In the genomic region with DNA sequence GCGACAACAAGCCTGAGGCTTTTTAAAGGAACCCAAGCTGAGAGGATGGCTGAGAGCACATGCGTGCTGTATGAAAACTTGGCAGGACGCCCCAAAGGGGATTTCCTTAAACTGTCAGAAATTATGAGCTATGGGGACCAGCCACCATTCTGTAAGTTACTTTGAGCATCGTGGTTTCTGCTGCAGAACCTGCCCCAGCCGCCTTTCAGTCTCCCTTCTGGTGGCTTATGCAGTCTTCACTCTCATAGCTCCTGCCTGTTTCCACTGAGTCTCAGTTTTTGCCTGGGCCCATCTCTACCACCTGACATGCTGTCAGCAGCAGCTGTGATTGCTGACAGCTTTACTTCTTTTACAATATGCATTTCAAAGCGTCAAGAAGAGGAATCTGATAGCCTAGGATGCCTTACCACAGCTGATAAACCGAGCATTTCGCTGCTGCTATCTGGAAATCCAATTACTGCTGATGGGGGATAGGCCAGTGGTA, we compare ENCODE assay signal across 8 mouse cellular contexts. TPM values are rescaled to one million over a fixed set of nuclear protein-coding genes. Genes with fewer than 3 reads are reported as not detected.
DNase-seq lines count a peak whose midpoint lies in the region; ATAC-seq lines count a peak whose summit lies in the region.

No protein-coding gene starts in this region.

- peak overlapping the region; percentile 69 for H3K27ac ChIP-seq in forebrain, embryonic 15.5 days (replicated peaks)
- H3K27ac ChIP-seq in forebrain, embryonic 11.5 days (ENCODE audit: low read depth, low read length) = no peak overlapping the region
- peak overlapping the region; percentile 33; the same call in 1 of the 2 replicates for H3K27ac ChIP-seq in midbrain, embryonic 14.5 days (replicated peaks; ENCODE audit: low read depth, low read length)
- H3K27ac ChIP-seq in midbrain, embryonic 11.5 days (ENCODE audit: low read depth, low read length) = no peak overlapping the region; the same call in 1 of the 2 replicates
- H3K27ac ChIP-seq in midbrain, embryonic 16.5 days (ENCODE audit: low read length) = no peak overlapping the region

- H3K36me3 ChIP-seq in forebrain, embryonic 15.5 days = no peaks in the 10 kb centered on the region
- H3K36me3 ChIP-seq in forebrain, embryonic 11.5 days (ENCODE audit: control insufficient read depth, insufficient read depth, low read length) = no peaks in the 10 kb centered on the region
- no peaks in the 10 kb centered on the region for H3K36me3 ChIP-seq in midbrain, embryonic 14.5 days (ENCODE audit: control insufficient read depth, insufficient read depth, low read length)
- no peaks in the 10 kb centered on the region for H3K36me3 ChIP-seq in midbrain, embryonic 11.5 days (ENCODE audit: control insufficient read depth, insufficient read depth, low read length)
- no peaks in the 10 kb centered on the region for H3K36me3 ChIP-seq in midbrain, embryonic 16.5 days (ENCODE audit: control insufficient read depth, insufficient read depth, low read length)

- WGBS in forebrain, embryonic 15.5 days = 45% methylated on average over 8 of the region's 8 CpGs
- 73% methylated on average over 8 of the region's 8 CpGs for WGBS in forebrain, embryonic 11.5 days
- 59% methylated on average over 8 of the region's 8 CpGs for WGBS in midbrain, embryonic 14.5 days
- WGBS in midbrain, embryonic 11.5 days = 71% methylated on average over 8 of the region's 8 CpGs
- 47% methylated on average over 8 of the region's 8 CpGs for WGBS in midbrain, embryonic 16.5 days

- DNase-seq in forebrain, embryonic 11.5 days (ENCODE audit: low spot score) = no peak
- DNase-seq in midbrain, embryonic 14.5 days = peak; percentile 42
- no peak for DNase-seq in midbrain, embryonic 11.5 days (ENCODE audit: low spot score, missing footprints)
- no peak for DNase-seq in urinary bladder, postnatal 4 days (ENCODE audit: low spot score in 2 of 2)

- peaks cover 15% of the 10 kb centered on the region; the same call in 1 of the 2 replicates for H3K4me1 ChIP-seq in forebrain, embryonic 15.5 days
- H3K4me1 ChIP-seq in forebrain, embryonic 11.5 days (replicated peaks; ENCODE audit: control insufficient read depth, insufficient read depth, low read length) = no peaks in the 10 kb centered on the region
- no peaks in the 10 kb centered on the region for H3K4me1 ChIP-seq in midbrain, embryonic 14.5 days (ENCODE audit: control insufficient read depth, insufficient read depth, low read length)
- no peaks in the 10 kb centered on the region for H3K4me1 ChIP-seq in midbrain, embryonic 11.5 days (ENCODE audit: control insufficient read depth, insufficient read depth, low read length)
- H3K4me1 ChIP-seq in midbrain, embryonic 16.5 days (ENCODE audit: control insufficient read depth, insufficient read depth, low read length) = peaks cover 6% of the 10 kb centered on the region; the same call in 1 of the 2 replicates

- no peaks in the 10 kb centered on the region for H3K27me3 ChIP-seq in forebrain, embryonic 15.5 days
- H3K27me3 ChIP-seq in forebrain, embryonic 11.5 days (ENCODE audit: control insufficient read depth, insufficient read depth, low read length) = no peaks in the 10 kb centered on the region
- no peaks in the 10 kb centered on the region for H3K27me3 ChIP-seq in midbrain, embryonic 14.5 days (ENCODE audit: control insufficient read depth, insufficient read depth, low read length)
- H3K27me3 ChIP-seq in midbrain, embryonic 11.5 days (ENCODE audit: control insufficient read depth, insufficient read depth, low read length) = no peaks in the 10 kb centered on the region
- no peaks in the 10 kb centered on the region for H3K27me3 ChIP-seq in midbrain, embryonic 16.5 days (ENCODE audit: control insufficient read depth, insufficient read depth, low read depth, low read length)

- no peak overlapping the region for H3K9ac ChIP-seq in forebrain, embryonic 15.5 days (replicated peaks)
- no peak overlapping the region for H3K9ac ChIP-seq in forebrain, embryonic 11.5 days (ENCODE audit: low read length)
- H3K9ac ChIP-seq in midbrain, embryonic 14.5 days (replicated peaks; ENCODE audit: low read length) = no peak overlapping the region
- H3K9ac ChIP-seq in midbrain, embryonic 11.5 days (ENCODE audit: low read length) = no peak overlapping the region
- no peak overlapping the region for H3K9ac ChIP-seq in midbrain, embryonic 16.5 days (ENCODE audit: low read depth, low read length)

- no peak overlapping the region for H3K4me2 ChIP-seq in forebrain, embryonic 15.5 days (replicated peaks)
- no peak overlapping the region for H3K4me2 ChIP-seq in forebrain, embryonic 11.5 days (ENCODE audit: low read depth, low read length, severe bottlenecking)
- H3K4me2 ChIP-seq in midbrain, embryonic 14.5 days (ENCODE audit: low read length) = no peak overlapping the region
- no peak overlapping the region for H3K4me2 ChIP-seq in midbrain, embryonic 11.5 days
- no peak overlapping the region for H3K4me2 ChIP-seq in midbrain, embryonic 16.5 days (ENCODE audit: low read length)

- H3K9me3 ChIP-seq in forebrain, embryonic 15.5 days = no peaks in the 10 kb centered on the region
- no peaks in the 10 kb centered on the region for H3K9me3 ChIP-seq in forebrain, embryonic 11.5 days (ENCODE audit: control insufficient read depth, low read length)
- no peaks in the 10 kb centered on the region for H3K9me3 ChIP-seq in midbrain, embryonic 14.5 days (ENCODE audit: control insufficient read depth, low read length)
- H3K9me3 ChIP-seq in midbrain, embryonic 11.5 days (ENCODE audit: control insufficient read depth, low read length) = no peaks in the 10 kb centered on the region
- H3K9me3 ChIP-seq in midbrain, embryonic 16.5 days (replicated peaks; ENCODE audit: control insufficient read depth, low read length, poor library complexity, severe bottlenecking) = no peaks in the 10 kb centered on the region

- peak; percentile 71 for ATAC-seq in forebrain, embryonic 15.5 days (replicated peaks)
- ATAC-seq in forebrain, embryonic 11.5 days (replicated peaks; ENCODE audit: low FRiP score) = no peak
- no peak for ATAC-seq in midbrain, embryonic 14.5 days (ENCODE audit: low FRiP score, low TSS enrichment)
- no peak for ATAC-seq in midbrain, embryonic 11.5 days (ENCODE audit: low FRiP score)
- peak; percentile 89 to 90 for ATAC-seq in hematopoietic stem cell, adult 5-6 weeks (replicated peaks in 1 of 2; ENCODE audit: insufficient read depth in 1 of 2, low FRiP score in 2 of 2, low TSS enrichment in 1 of 2, low read depth in 1 of 2, poor library complexity in 2 of 2, severe bottlenecking in 2 of 2)
- 0 out of 2 replicates have a peak, but pooled peaks have one; percentile 4 for ATAC-seq in midbrain, embryonic 16.5 days
- ATAC-seq in megakaryocyte, adult 5-6 weeks (ENCODE audit: poor library complexity, severe bottlenecking) = no peak

- H3K4me3 ChIP-seq in forebrain, embryonic 15.5 days = no peak overlapping the region
- no peak overlapping the region for H3K4me3 ChIP-seq in forebrain, embryonic 11.5 days (ENCODE audit: low read depth, low read length)
- no peak overlapping the region for H3K4me3 ChIP-seq in midbrain, embryonic 14.5 days (replicated peaks; ENCODE audit: low read depth, low read length)
- H3K4me3 ChIP-seq in midbrain, embryonic 11.5 days (ENCODE audit: low read depth, low read length) = no peak overlapping the region
- no peak overlapping the region for H3K4me3 ChIP-seq in midbrain, embryonic 16.5 days (ENCODE audit: low read depth, low read length)

RNA-seq across cellular contexts. Expression of gene Gm14862, which starts 13.3 kb away (rescaled TPM):
- polyA plus RNA-seq in forebrain, embryonic 15.5 days (2015; fragmentation: Nextera tagmentation; extraction: Ambion mirVana) = 0.26 TPM in 1 of 2 replicates, not detected in the other
- not detected in 2 replicates for polyA plus RNA-seq in forebrain, embryonic 11.5 days (2014; fragmentation: Nextera tagmentation; extraction: Ambion mirVana)
- polyA plus RNA-seq in midbrain, embryonic 14.5 days (2014; fragmentation: Nextera tagmentation; extraction: Ambion mirVana) = not detected in 2 replicates
- polyA plus RNA-seq in midbrain, embryonic 11.5 days (2014; fragmentation: Nextera tagmentation; extraction: Ambion mirVana) = 0.72 TPM in 1 of 2 replicates, not detected in the other
- total RNA-seq in hematopoietic stem cell, adult 5-6 weeks (2017) = not detected in 2 replicates
- 0.24 TPM in 1 of 2 replicates, not detected in the other for polyA plus RNA-seq in midbrain, embryonic 16.5 days (2015; fragmentation: Nextera tagmentation; extraction: Ambion mirVana)
- total RNA-seq in megakaryocyte, adult 5-6 weeks (2015) = not detected in 2 replicates
- not detected in 2 replicates for total RNA-seq in megakaryocyte, adult 5-6 weeks (2017)

RNA-seq across cellular contexts. Expression of gene Xk, which starts 29.1 kb away (rescaled TPM):
- polyA plus RNA-seq in forebrain, embryonic 15.5 days (2015; fragmentation: Nextera tagmentation; extraction: Ambion mirVana) = 3.2 and 3.7 TPM in 2 replicates
- 3.9 and 4.7 TPM in 2 replicates for polyA plus RNA-seq in forebrain, embryonic 11.5 days (2014; fragmentation: Nextera tagmentation; extraction: Ambion mirVana)
- polyA plus RNA-seq in midbrain, embryonic 14.5 days (2014; fragmentation: Nextera tagmentation; extraction: Ambion mirVana) = 3.6 and 5.0 TPM in 2 replicates
- 2.9 and 3.4 TPM in 2 replicates for polyA plus RNA-seq in midbrain, embryonic 11.5 days (2014; fragmentation: Nextera tagmentation; extraction: Ambion mirVana)
- 8.4 and 10.4 TPM in 2 replicates for total RNA-seq in hematopoietic stem cell, adult 5-6 weeks (2017)
- 5.3 and 5.4 TPM in 2 replicates for polyA plus RNA-seq in midbrain, embryonic 16.5 days (2015; fragmentation: Nextera tagmentation; extraction: Ambion mirVana)
- total RNA-seq in megakaryocyte, adult 5-6 weeks (2015) = 5.8 and 6.2 TPM in 2 replicates
- 2.4 and 4.2 TPM in 2 replicates for total RNA-seq in megakaryocyte, adult 5-6 weeks (2017)

RNA-seq across cellular contexts. Expression of gene H2al1m, which starts 40.1 kb away (rescaled TPM):
- 0.36 TPM in 1 of 2 replicates, not detected in the other for polyA plus RNA-seq in forebrain, embryonic 15.5 days (2015; fragmentation: Nextera tagmentation; extraction: Ambion mirVana)
- not detected in 2 replicates for polyA plus RNA-seq in forebrain, embryonic 11.5 days (2014; fragmentation: Nextera tagmentation; extraction: Ambion mirVana)
- 0.45 TPM in 1 of 2 replicates, not detected in the other for polyA plus RNA-seq in midbrain, embryonic 14.5 days (2014; fragmentation: Nextera tagmentation; extraction: Ambion mirVana)
- polyA plus RNA-seq in midbrain, embryonic 11.5 days (2014; fragmentation: Nextera tagmentation; extraction: Ambion mirVana) = 0.46 TPM in 1 of 2 replicates, not detected in the other
- total RNA-seq in hematopoietic stem cell, adult 5-6 weeks (2017) = not detected in 2 replicates
- not detected in 2 replicates for polyA plus RNA-seq in midbrain, embryonic 16.5 days (2015; fragmentation: Nextera tagmentation; extraction: Ambion mirVana)
- total RNA-seq in megakaryocyte, adult 5-6 weeks (2015) = not detected in 2 replicates
- total RNA-seq in megakaryocyte, adult 5-6 weeks (2017) = not detected in 2 replicates

RNA-seq across cellular contexts. Expression of gene Lancl3, which starts 43.7 kb away (rescaled TPM):
- 8.0 TPM in 2 replicates for polyA plus RNA-seq in forebrain, embryonic 15.5 days (2015; fragmentation: Nextera tagmentation; extraction: Ambion mirVana)
- polyA plus RNA-seq in forebrain, embryonic 11.5 days (2014; fragmentation: Nextera tagmentation; extraction: Ambion mirVana) = 0.55 and 0.75 TPM in 2 replicates
- polyA plus RNA-seq in midbrain, embryonic 14.5 days (2014; fragmentation: Nextera tagmentation; extraction: Ambion mirVana) = 4.0 and 5.3 TPM in 2 replicates
- polyA plus RNA-seq in midbrain, embryonic 11.5 days (2014; fragmentation: Nextera tagmentation; extraction: Ambion mirVana) = 0.66 and 0.90 TPM in 2 replicates
- total RNA-seq in hematopoietic stem cell, adult 5-6 weeks (2017) = 1.1 and 2.3 TPM in 2 replicates
- polyA plus RNA-seq in midbrain, embryonic 16.5 days (2015; fragmentation: Nextera tagmentation; extraction: Ambion mirVana) = 5.1 and 5.6 TPM in 2 replicates
- total RNA-seq in megakaryocyte, adult 5-6 weeks (2015) = not detected in 2 replicates
- total RNA-seq in megakaryocyte, adult 5-6 weeks (2017) = 0.16 TPM in 1 of 2 replicates, not detected in the other

Comparison
In these comparisons a context has a peak if more than half of its experiments do, and no peak if none do; other contexts are left out.
1. ATAC-seq: peak in forebrain, embryonic 15.5 days (single experiment), hematopoietic stem cell, adult 5-6 weeks (2 of 2) and midbrain, embryonic 16.5 days (single experiment); none in forebrain, embryonic 11.5 days (single experiment), midbrain, embryonic 14.5 days (single experiment), midbrain, embryonic 11.5 days (single experiment) and megakaryocyte, adult 5-6 weeks (single experiment).
2. H3K27ac ChIP-seq: peak in forebrain, embryonic 15.5 days (single experiment) and midbrain, embryonic 14.5 days (single experiment); none in forebrain, embryonic 11.5 days (single experiment), midbrain, embryonic 11.5 days (single experiment) and midbrain, embryonic 16.5 days (single experiment).